Mouse (Mus musculus) left cerebral cortex, adult 9 months (tissue): ENCODE measurements at regions not wholly inside any gene's neighbourhood (a gene's known extent, or its start where the extent isn't known, plus 50 kb on each side); places are given as distances from the start of the nearest gene placed in this dataset.

Source experiments
- DNase-seq, 2 experiments: peaks; one replicate each; pipeline ENCODE4 v3.0.0; 2022; ENCODE audit warnings: low spot score in 2 of 2

DNA sequence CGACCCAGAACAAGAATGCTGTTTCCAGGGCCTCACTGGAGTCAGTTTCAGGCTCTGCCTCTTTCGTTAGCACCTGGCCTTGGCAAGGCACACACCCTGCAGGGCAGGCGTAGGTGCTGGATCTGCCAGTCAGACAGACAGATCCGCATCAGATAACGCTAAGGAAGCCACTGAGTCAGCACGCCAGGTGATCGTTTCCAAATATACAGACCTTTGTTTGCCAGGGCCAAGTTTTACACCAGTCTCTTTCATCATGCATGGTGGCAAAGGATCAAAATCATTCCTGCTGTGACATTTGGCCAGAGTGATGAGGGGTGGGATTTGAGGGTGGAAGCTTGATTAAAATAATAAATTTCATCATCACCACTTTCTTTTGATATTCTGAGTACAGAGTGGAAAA, 411.0 kb downstream of the Ofcc1 start:
- no peak for DNase-seq

- no peak for DNase-seq
Measured at GRCm38 (mm10) chr13:39935216-39935615, 426.0 kb downstream of the Ofcc1 start.

GRCm38 (mm10) chr13:39931487-39931886, 429.8 kb downstream of the Ofcc1 start:
- DNase-seq = no peak

DNA sequence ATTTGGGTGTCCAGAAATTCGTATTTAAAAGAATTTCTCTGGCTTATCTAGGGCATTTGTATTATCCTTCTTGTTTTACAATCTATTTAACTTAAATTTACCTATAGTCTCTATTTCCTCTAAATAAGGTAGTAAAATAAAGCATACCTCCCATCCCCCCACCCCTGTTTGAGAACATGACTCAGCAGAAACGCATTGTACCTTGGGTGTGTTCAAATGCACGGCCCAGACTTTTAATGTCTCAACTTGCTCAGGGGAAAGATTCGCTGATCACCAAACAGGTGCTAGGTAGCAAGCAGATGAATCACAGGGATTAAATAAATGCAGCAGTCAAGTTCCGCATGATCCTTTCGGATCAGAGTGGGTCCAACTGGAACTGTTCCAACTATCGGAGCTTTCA, 432.7 kb downstream of the Ofcc1 start:
- no peak for DNase-seq

DNA sequence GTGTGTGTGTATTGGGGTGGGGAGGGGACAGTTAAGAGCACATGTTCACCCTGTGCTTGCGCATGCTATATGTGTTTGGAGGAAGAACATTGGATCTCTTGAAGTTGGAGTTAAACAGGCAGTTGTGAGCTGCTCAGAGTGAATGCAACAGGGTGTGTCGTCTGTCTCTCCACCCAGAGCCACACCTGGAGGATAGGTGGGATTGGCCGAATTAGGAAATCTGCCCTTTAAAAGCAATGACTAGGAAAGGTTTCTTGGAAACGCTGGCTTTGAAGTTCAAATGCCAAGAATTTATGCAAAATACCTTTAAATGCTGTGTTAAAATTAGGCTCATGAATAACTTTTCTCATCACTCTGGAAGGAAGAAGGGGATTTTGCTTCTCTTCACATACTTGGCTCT, 436.9 kb downstream of the Ofcc1 start:
- no peak for DNase-seq

- peak in 1 of 2 experiments; percentile 13 for DNase-seq
Measured at GRCm38 (mm10) chr13:39923113-39923512, 438.1 kb downstream of the Ofcc1 start.

DNA sequence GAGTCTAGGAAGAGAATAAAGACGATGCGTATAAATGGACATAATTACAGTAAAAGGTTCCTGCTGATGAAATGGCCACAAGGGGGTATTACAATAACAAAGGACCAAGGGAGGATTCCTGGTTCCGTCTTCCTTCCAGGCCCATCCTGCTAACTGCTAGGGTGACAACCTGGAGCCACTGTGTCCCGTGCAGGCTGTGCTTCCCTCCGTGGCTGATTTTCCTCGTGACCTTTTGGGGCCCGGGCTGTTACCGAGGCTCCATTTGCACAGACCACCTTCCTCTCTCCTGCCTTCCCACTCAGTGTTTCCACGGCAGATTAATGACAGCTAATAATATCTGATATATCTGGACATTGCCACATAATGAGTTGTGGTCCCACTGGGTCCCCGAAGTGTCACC, 453.5 kb downstream of the Ofcc1 start:
- DNase-seq = no peak

- peak in 1 of 2 experiments; percentile 25 for DNase-seq
Measured at GRCm38 (mm10) chr13:39904264-39904663, 457.0 kb downstream of the Ofcc1 start.

- DNase-seq = no peak
Measured at GRCm38 (mm10) chr13:39903319-39903718, 457.9 kb downstream of the Ofcc1 start.

DNA sequence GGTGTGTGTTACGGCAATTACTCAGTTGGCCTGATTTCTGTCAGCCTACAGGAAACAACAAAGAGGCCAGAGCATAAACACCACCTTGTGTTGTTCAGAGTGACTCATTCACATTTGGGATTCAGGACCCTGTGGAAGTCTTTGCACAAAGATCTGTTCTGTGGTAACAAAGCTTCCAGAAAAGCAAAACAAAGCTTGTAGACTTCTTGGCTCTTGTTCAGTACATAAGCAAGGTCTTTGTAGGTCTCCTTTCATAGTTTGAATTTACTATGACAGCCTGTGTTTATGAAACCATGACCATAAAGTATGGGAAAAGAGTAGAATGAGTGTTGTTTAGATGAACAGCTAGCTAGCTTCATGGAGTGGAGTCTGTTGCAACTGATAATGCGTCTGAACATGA, 461.9 kb downstream of the Ofcc1 start:
- no peak for DNase-seq

DNA sequence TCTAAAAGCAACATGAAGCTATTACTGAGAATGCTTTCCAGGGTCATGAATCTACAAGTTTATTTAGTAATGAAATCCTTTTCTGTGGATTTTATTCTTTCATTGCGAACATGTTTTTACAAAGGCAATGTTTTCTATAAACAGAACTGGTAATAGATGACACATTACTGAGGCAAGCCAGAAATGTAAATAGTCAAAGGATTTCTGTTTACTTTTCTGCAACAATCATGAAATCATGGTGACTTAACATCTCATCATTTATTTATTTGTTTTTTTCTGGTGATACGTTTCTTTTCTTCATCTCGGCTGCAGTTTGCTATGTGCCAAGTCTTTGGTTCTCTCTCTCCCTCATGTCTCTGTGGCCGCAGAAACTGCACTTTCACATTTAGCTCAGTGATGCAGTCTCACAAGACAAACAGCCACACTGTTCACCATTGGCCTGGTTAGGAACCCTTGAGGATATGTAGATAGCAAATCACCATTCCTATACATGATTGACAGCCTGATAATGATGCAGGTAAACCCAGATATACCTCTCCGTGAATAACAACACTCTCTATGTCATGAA, 462.8 kb downstream of the Ofcc1 start:
- DNase-seq = no peak

DNA sequence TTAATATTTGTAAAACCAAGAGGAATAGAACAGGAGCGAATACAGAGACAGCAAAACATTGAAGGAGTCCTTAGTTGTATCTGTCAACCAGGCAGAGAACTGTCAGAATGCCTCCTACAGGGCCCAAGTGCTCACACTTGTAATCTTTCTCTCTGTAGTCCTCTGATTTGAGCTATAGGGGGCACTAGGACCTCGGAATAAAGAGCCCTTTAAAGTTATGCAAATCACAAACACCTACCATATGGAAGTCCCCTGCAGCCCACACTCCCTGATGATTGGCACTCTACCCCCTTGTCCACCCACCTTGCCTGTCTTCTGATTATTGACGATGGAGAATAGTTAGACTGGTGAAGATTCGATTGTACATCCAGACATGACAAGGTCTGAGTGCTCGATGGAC, 467.1 kb downstream of the Ofcc1 start:
- DNase-seq = peak in 1 of 2 experiments; percentile 13

DNA sequence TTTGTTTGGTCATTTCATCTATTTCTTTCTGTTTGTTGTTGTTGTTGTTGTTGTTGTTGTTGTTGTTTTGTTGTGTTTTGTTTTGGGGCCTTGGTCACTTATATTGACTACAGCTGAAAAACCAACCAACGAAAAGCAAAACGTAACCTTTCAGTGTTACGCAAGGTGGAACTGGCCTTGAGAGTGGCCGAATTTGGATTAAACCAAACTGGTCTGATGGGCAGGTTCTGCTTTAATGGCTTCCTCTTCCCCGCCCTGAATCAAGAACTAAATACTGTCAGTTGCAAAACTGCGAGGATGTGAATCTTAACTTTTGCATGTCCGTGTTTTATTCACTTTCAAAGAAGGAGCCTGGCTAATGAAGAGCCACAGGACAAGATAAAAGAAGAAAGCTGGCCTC, 480.2 kb downstream of the Ofcc1 start:
- DNase-seq = no peak

GRCm38 (mm10) chr13:39880136-39880535, 481.1 kb downstream of the Ofcc1 start:
- DNase-seq = no peak

- no peak for DNase-seq
Measured at GRCm38 (mm10) chr13:39877361-39878141, 483.7 kb downstream of the Ofcc1 start.

DNA sequence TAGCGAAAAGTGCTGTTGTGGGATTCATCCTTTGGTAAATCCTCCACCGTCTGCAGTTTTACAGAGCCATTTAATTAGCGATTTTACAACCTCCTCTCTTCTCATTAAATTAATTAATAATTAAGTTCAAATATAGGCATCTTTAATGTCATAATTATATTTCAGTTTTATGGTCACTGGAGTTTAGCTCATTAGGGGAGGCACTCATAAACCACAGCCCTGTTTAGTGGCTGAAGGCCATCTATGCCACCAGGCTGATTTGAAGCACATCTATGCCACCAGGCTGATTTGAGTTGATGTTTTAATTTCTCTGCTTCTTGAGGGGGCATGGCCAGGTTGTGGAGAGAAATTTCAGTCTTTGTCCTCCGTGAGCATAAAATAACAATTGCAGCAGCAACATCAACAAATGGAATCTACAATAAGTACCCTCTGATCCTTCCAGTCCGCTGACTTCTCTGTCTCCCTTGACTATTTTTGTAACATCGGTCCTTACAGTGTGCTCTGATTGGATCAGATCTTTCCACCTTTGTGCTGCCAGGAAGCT, 508.9 kb downstream of the Ofcc1 start:
- DNase-seq = no peak

DNA sequence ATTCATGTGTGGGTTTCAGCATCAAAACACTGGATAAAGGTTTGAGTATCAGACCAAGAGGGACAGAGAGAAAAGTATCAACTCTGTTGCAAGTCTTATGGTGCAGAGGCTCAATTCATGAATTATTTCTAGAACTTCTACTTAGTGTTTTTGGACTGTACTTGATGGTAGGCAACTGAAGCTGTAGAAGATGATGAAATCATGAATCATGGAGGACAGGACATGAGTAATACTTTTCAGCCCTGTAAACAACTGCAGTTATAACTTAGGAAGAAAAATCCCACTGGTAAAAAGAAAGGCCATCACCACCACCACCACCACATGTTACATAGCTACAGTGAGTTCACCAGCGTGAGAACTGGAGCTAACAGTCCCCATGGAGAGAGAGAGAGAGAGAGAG, 511.9 kb downstream of the Ofcc1 start:
- no peak for DNase-seq

- no peak for DNase-seq
Measured at GRCm38 (mm10) chr13:39836053-39836584, 525.1 kb downstream of the Ofcc1 start.

GRCm38 (mm10) chr13:39835302-39835701, 525.9 kb downstream of the Ofcc1 start:
- no peak for DNase-seq

DNA sequence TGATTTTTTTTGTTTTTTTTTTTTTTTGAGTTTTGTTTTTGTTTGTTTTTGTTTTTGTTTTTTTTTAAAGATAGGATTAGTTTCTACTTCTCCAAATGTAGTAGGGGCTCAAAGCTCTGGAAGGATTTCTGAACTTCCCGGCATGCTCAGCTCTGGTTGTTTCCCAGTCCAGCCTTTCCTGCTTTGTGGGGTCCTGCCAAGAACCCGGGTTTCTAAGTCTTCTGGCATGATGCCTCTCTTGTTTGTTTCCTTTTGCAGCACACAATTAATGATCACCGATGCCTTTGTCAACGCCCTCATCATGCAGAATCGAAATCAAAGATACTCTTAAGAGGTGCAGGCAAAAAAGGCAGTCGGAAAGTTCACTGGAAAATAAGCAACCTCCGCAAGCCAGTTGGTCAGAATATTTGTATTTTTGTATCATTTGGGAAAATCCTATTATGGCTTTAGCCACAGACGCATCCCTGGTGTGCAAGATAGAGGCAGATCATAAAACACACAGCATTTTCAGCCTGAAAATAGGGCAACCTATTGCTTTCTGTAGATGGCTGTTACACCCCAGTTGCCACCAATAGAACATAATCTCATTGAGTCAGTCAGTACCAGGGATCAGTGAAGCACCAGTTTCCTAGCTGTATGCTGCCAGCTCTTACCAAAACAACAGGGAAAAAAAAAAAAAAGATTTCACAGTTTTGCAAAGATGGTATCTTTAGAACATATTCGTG, 526.6 kb downstream of the Ofcc1 start:
- no peak for DNase-seq

DNA sequence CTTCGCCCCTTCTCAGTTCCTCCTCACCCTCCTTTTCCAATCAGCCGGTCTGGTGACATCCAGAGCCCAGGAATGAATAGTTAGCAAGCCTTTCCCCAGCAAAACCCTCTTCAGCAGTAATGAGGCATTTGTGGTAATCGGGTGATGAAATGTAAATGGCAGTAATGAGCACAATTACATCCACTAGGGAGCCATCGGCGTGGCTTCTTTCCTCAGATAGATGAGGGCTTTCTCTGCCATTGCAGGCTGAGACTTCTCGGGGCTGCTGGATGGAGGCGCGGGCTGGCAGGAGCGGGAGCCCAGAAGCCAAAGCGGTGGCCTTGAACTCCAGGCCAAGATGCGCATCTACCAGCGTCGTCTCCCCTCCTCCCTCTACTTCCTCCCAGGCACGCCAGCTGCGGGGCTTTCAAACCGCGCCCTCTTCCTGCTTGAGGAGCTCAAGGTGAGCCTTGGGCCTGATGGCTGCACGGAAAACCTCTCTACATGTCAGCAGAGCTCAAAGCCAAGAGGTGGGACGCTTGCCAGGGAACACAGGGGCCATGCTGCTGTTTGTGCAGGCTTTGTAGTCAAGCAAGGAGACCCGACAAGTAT, 537.2 kb downstream of the Ofcc1 start:
- DNase-seq = no peak

DNA sequence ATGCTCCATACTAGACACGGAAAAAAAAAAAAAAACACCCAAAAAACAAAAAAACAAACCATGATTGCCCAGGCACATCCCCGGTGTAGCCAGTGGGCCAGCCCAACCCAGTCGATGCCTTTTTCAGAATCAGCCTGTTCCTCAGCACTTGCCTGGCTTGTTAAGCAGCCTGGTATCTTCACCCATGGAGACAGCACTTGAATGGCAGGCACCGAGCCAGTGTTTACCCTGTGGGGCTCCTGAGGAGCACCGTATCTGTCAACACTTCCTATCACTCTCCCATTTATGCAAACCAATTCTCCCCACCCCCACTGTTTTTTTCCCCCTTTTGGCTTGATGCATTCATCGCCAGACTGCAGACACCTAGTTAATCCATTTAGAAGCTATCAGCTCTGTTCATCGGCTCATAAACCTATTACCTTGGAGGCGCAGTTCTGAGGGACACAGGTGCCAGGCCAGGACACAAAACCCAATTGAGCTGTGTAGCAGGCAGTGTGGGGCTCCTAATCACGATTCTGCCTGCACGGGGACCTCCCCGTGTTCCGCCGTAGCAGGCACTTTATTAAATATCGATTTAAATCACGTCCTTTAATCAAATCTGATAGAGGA, 537.8 kb downstream of the Ofcc1 start:
- DNase-seq = no peak
